Mouse (Mus musculus): ENCODE data around the gene Prim1.
A peak's percentile ranks its signal among the peaks of the same experiment; 100 is the strongest.
"Not testable (repeated sequence)": the region's sequence is repeated elsewhere in the genome, so short reads cannot be mapped to it uniquely, and the experiment has no call there.

Gene Prim1

DNA sequence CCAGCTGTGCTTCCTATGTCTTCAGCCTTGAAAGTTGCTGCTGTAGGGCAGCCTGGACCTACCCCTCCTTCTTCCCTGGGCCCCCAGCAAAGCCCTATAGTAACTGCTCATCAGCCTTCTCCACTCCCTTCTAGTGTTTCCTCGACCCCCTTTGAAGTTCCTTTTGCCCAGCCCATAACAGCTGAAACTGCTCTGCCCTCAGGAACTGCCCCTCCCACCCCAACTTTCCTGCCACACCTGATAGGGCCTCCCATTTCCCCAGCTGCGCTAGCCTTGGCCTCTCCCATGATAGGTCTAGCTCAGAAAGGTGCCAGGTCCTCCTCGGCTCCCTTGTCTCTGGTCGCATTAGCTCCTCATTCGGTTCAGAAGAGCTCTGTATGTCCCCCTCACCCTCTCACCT lies 24.2 kb downstream of the Prim1 start:
- no peak for DNase-seq (ENCODE audit: low spot score)

DNA sequence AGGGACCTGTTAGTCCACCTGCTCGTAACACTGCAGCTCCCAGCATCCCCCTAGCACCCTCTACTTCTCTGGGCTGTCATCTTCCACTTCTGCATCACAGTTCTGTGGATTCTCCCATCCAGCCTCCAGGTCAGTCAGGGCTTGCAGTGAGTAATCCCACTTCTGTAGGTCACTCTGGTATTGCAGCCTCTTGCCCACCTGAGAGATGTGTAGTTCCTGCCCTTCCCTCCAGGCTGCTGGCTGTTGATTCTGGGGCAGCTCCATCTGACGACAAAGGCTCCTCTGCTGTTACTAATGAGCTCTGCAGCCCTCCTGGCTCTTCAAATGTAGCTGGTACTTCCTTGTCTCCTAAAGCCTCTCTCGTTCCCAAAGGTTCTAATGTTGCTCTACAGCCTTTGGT lies 24.9 kb downstream of the Prim1 start:
- no peak for DNase-seq (ENCODE audit: low spot score)

- no peak for DNase-seq (ENCODE audit: low spot score)
Observed at GRCm38 (mm10) chr10:128040293-128040692, 25.3 kb downstream of the Prim1 start.

DNA sequence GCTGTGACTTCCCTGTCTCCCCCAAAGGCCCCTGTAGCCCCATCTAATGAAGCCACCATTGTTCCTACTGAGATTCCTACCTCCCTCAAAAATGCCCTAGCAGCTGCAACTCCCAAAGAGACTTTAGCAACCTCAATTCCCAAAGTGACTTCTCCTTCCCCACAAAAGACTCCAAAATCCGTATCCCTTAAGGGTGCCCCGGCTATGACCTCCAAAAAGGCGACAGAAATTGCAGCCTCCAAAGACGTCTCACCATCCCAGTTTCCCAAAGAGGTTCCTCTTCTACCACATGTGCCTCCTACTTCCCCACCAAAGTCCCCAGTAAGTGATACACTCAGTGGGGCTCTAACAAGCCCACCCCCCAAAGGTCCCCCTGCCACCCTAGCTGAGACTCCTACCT lies 26.7 kb downstream of the Prim1 start:
- DNase-seq (ENCODE audit: low spot score): no peak

GRCm38 (mm10) chr10:128042466-128042865 lies 27.5 kb downstream of the Prim1 start:
- DNase-seq (ENCODE audit: low spot score): no peak

DNA sequence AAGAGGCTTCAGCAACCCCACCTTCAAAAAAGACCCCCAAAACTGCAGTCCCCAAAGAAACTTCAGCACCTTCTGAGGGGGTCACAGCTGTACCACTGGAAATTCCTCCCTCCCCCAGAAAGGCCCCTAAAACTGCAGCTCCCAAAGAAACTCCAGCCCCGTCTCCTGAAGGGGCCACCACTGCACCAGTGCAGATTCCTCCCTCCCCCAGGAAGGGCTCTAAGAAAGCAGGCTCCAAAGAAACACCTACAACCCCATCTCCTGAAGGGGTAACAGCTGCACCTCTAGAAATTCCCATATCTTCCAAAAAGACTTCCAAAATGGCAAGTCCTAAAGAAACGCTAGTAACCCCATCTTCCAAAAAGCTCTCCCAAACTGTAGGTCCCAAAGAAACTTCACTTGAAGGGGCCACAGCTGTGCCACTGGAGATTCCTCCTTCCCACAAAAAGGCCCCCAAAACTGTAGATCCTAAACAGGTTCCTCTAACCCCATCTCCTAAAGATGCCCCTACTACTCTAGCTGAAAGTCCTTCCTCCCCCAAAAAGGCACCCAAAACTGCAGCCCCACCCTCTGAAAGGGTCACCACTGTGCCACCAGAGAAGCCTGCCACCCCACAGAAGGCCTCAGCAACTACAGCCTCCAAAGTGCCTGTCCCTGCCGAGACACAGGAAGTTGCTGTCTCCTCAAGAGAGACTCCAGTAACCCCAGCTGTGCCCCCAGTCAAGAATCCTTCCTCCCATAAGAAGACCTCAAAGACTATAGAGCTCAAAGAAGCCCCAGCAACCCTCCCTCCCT lies 28.3 kb downstream of the Prim1 start:
- DNase-seq (ENCODE audit: low spot score): no peak

- no peak for DNase-seq (ENCODE audit: low spot score)
Observed at GRCm38 (mm10) chr10:128048157-128048556, 33.2 kb downstream of the Prim1 start.

- DNase-seq (ENCODE audit: low spot score): no peak
Observed at GRCm38 (mm10) chr10:128049741-128050140, 34.8 kb downstream of the Prim1 start.

GRCm38 (mm10) chr10:128050355-128050754 lies 35.4 kb downstream of the Prim1 start:
- DNase-seq (ENCODE audit: low spot score): no peak

- no peak for DNase-seq (ENCODE audit: low spot score)
Observed at GRCm38 (mm10) chr10:128051589-128051988, 36.6 kb downstream of the Prim1 start.

GRCm38 (mm10) chr10:128052136-128052535 lies 37.2 kb downstream of the Prim1 start:
- not testable (repeated sequence) for DNase-seq (ENCODE audit: low spot score)

- DNase-seq (ENCODE audit: low spot score): no peak
Observed at GRCm38 (mm10) chr10:128053001-128053400, 38.0 kb downstream of the Prim1 start.

- DNase-seq (ENCODE audit: low spot score): no peak
Observed at GRCm38 (mm10) chr10:128058184-128058583, 43.2 kb downstream of the Prim1 start.

GRCm38 (mm10) chr10:128058601-128059151 lies 43.7 kb downstream of the Prim1 start, which contains the start of gene Ptges3:
TSS of gene Ptges3 (plus strand) at chr10:128058954.
- DNase-seq (ENCODE audit: low spot score): peak; percentile 84

DNA sequence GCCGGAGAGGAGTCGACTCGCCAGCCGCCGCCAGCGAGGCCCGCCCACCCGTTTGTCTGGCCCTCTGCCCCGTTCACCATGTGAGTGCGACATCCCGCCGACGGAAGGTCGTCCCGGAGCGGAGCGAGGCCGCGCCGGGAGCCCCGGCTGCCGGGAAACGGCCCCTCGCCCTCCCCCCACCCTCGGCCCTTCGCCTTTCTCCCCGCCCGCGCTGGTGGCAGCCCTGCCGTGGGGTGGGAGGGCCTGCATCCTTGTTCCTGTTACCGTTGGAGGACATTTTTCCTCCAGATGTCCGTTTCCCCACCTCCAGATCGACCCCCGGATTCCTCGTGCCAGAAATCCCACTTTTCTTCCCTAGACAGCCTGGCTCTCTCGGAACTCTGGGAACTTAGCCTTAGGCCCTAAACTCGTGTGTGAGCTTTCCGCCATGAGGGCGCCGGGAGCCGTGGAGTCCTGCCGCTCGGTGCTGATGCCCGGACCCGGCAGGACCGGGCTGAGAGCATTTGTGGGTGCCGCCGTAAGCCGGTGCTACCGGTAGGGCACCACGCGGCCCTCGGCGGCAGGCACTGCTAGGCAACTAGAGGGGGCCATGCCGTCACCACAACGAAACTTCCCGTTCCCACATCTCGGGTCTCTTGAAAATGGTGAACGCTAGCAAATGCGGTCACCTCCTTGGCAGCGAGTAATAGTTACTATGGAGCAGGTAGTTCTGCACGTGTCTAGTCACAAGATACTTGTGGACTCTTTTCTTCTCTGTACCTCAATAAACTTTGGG lies 44.4 kb downstream of the Prim1 start:
- no peak for DNase-seq (ENCODE audit: low spot score)

DNA sequence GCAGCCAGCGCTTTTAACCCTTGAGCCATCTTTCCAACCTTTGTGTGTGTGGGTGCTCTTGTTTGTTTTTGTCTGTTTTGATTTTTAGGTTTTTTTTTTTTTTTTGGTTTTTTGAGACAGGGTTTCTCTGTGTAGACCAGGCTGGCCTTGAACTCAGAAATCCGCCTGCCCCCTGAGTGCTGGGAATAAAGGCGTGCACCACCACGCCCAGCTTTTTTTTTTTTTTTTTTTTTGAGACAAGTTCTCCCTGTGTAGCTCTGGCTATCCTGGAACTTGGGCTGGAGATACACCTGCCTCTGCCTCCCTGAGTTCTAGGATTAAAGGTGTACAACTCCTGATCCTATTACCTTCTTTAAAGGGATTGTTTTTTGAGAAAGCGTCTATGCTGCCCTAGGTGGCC lies 46.1 kb downstream of the Prim1 start:
- no peak for DNase-seq (ENCODE audit: low spot score)

GRCm38 (mm10) chr10:128062221-128062989 lies 47.4 kb downstream of the Prim1 start:
- DNase-seq (ENCODE audit: low spot score): no peak

DNA sequence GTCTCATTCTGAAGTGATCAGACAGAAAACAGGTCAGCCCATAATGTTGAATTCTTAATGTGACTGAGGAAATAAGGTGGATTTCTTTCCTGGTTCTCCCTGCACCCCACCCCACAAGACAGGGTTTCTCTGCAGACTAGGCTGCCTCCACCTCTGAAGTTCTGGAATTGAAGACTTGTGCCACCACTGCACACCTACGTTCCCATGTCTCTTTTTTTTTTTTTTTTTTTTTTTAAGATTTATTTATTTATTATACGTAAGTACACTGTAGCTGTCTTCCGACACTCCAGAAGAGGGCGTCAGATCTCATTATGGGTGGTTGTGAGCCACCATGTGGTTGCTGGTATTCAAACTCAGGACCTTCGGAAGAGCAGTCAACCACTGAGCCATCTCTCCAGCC lies 51.1 kb downstream of the Prim1 start:
- DNase-seq (ENCODE audit: low spot score): no peak

GRCm38 (mm10) chr10:128069201-128069600 lies 54.2 kb downstream of the Prim1 start:
- no peak for DNase-seq (ENCODE audit: low spot score)

GRCm38 (mm10) chr10:128070432-128070831 lies 55.5 kb downstream of the Prim1 start:
- DNase-seq (ENCODE audit: low spot score): not testable (repeated sequence)

GRCm38 (mm10) chr10:128078269-128078668 lies 63.3 kb downstream of the Prim1 start:
- DNase-seq (ENCODE audit: low spot score): not testable (repeated sequence)

Measured in layer of hippocampus, adult 9-10 months (tissue).